Mouse (Mus musculus) midbrain, postnatal 0 days (tissue): ENCODE data around the gene Stat6. TPM values are rescaled to one million over a fixed set of nuclear protein-coding genes. Genes with fewer than 3 reads are reported as not detected.

Source experiments
- ATAC-seq: fragments of 200-750 bp; cut with Nextera tagmentation; 2 replicates; pipeline ENCODE4 v1.8.0; 2017; ENCODE audit warnings: moderate number of reproducible peaks, mild to moderate bottlenecking, moderate TSS enrichment, moderate library complexity; ENCODE audit not compliant: low FRiP score
- DNase-seq: peaks from one replicate; pipeline ENCODE4 v3.0.0-alpha.2; 2015; ENCODE audit warnings: low spot score
- H3K27ac ChIP-seq: fragments of 300-500 bp; sonication (generic); 2 replicates; pipeline ENCODE4 v1.5.1; 2014; ENCODE audit warnings: low read depth, mild to moderate bottlenecking, low read length, mixed read lengths
- H3K27me3 ChIP-seq: fragments of 300-500 bp; sonication (generic); 2 replicates; pipeline ENCODE4 v1.6.1; 2014; ENCODE audit warnings: low read length, control low read depth, mixed read lengths; ENCODE audit not compliant: insufficient read depth
- H3K36me3 ChIP-seq: fragments of 300-500 bp; sonication (generic); 2 replicates; pipeline ENCODE4 v1.6.1; 2014; ENCODE audit warnings: low read length, control low read depth, mixed read lengths; ENCODE audit not compliant: insufficient read depth
- H3K4me1 ChIP-seq: fragments of 300-500 bp; sonication (generic); 2 replicates; pipeline ENCODE4 v1.6.1; 2014; ENCODE audit warnings: mild to moderate bottlenecking, control low read depth, antibody characterized with exemption, low read length, mixed read lengths; ENCODE audit not compliant: insufficient read depth
- H3K4me2 ChIP-seq: fragments of 300-500 bp; sonication (generic); 2 replicates; pipeline ENCODE4 v1.6.1; 2014; ENCODE audit warnings: low read depth, mild to moderate bottlenecking, low read length, mixed read lengths; ENCODE audit not compliant: poor library complexity, severe bottlenecking
- H3K4me3 ChIP-seq: fragments of 300-500 bp; sonication (generic); 2 replicates; pipeline ENCODE4 v1.5.1; 2014; ENCODE audit warnings: low read depth, mild to moderate bottlenecking, low read length, moderate library complexity
- H3K9ac ChIP-seq: fragments of 300-500 bp; sonication (generic); replicated peaks from 2 replicates; pipeline ENCODE4 v1.6.1; 2014; ENCODE audit warnings: mild to moderate bottlenecking, low read length, moderate library complexity, mixed read lengths; ENCODE audit not compliant: poor library complexity, severe bottlenecking
- H3K9me3 ChIP-seq: fragments of 300-500 bp; sonication (generic); 2 replicates; pipeline ENCODE4 v1.6.1; 2016; ENCODE audit warnings: low read length, control low read depth
- CTCF ChIP-seq: IDR thresholded peaks from 2 replicates; pipeline ENCODE4 v1.5.1; 2016; ENCODE audit warnings: antibody characterized with exemption, mild to moderate bottlenecking
- whole genome bisulfite sequencing: fragments of 180-500 bp; shearing (Covaris S2); extraction: QIAGEN DNeasy Blood & Tissue Kit; methylation state at CpG from one replicate; pipeline ENCODE4 v1.1.7; 2014; 5-methylcytosine and 5-hydroxymethylcytosine counted together
- polyA plus RNA-seq: library from polyadenylated mRNA; unstranded; fragments of >200 nt; fragmentation: Nextera tagmentation; extraction: Ambion mirVana; gene quantifications from 2 replicates; pipeline ENCODE4 v1.2.1, GENCODE M21; 2015
- total RNA-seq: library from RNA; depleted of rRNA; stranded (reverse); fragments of >200 nt; gene quantifications from 2 replicates; pipeline ENCODE4 v1.2.3, GENCODE M21; 2014

Gene Stat6
- total and polyA plus RNA-seq, 2 experiments from 2014 or later: 3.9 to 10.2 TPM

DNA sequence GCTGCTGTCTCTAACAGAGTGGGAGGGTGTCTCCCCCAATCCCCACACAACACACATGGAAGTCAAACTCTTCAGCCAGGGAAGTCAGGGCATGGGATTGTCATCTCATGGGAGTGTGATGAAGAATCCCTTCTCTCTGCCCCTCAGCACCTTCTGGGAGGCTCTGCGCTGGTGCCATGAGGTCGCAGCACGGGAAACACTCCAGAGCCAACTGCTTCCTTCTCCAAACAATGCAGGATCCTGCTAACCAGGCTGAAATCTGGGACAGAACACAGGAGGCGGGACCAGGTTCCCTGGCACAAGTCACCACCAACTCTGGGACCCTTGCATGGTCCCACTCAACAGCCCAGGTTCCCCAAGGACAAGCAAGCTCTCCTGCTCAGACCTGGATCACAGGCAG lies 25.5 kb upstream of the Stat6 start:
- WGBS: 70% methylated on average over 4 of the region's 4 CpGs
- no peak for DNase-seq
- no peak for TF ChIP-seq CTCF
- H3K4me3 ChIP-seq: no peak overlapping the region
- H3K27ac ChIP-seq: no peak overlapping the region
- H3K4me1 ChIP-seq: peaks cover 21% of the 10 kb centered on the region
- H3K9me3 ChIP-seq: no peaks in the 10 kb centered on the region
- H3K36me3 ChIP-seq: peaks cover 12% of the 10 kb centered on the region
- no peaks in the 10 kb centered on the region for H3K27me3 ChIP-seq
- H3K4me2 ChIP-seq: peak overlapping the region; percentile 97; the same call in 1 of the 2 replicates
- ATAC-seq: no peak
- H3K9ac ChIP-seq: 0 out of 2 replicates have a peak overlapping the region, but pooled peaks have one; percentile 42

DNA sequence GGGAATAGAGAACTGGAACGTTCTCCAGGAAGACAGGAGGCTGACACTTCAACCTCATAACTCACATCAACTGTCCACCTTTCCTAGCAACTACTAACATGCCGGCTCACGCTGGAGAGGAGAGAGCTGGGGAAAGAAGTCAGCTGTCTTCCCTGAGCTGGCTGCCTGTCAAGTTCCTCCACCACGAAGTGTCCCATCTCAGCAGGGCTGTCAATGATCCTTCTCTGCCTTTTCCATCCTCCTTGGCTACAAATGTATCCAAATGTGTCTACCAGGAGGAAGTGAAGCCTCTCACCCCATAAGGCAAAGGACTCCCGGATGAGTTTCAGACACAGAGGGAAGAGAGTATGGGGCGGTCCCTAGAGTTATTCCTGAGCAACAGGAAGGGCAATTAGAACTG lies 24.6 kb upstream of the Stat6 start:
- Histone ChIP-seq H3K4me2 (peak overlapping the region; percentile 97), H3K36me3 (peaks cover 9% of the 10 kb centered on the region; the same call in 1 of the 2 replicates), H3K4me1 (peaks cover 21% of the 10 kb centered on the region), H3K27ac (no peak overlapping the region), H3K9me3 (no peaks in the 10 kb centered on the region), H3K9ac (no peak overlapping the region), H3K27me3 (no peaks in the 10 kb centered on the region), H3K4me3 (peak overlapping the region; percentile 18; the same call in 1 of the 2 replicates)
- ATAC-seq (no peak), DNase-seq (no peak)
- no peak for TF ChIP-seq CTCF
- 53% methylated on average over 6 of the region's 6 CpGs for WGBS

DNA sequence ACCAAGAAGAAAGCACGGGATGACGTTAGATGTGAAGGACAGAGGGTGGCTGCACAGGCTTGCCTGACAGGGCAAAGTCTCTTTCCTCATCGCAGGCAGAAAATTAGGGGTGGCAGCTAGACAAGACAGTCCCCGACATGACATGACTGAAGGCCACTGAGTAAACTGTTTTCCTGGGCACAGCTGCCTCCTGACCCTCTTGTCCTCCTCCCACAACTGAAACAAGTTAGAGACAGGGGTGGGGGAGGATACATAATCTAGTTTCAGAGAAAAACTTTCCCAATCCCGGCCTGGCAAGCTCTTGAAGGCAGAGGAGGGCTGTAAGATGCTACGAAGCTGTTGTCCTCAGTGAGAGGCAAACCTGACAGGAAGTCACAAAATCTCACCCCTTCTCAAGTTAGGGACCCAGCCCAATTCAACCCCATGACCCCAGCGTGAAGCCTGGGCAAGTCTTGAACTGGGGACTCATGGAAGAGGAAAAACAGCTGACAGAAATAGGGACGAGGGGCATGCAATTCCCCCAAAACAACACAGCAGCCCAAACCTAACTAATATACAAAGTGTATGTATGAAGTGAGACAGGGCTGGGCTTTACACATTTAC lies 23.6 kb upstream of the Stat6 start:
- peak overlapping the region; percentile 82; the same call in 1 of the 2 replicates for H3K27ac ChIP-seq
- H3K4me3 ChIP-seq: peak overlapping the region; percentile 88
- 8% methylated on average over 8 of the region's 8 CpGs for WGBS
- peaks cover 21% of the 10 kb centered on the region for H3K4me1 ChIP-seq
- peak overlapping the region; percentile 97 for H3K4me2 ChIP-seq
- DNase-seq (no peak), ATAC-seq (no peak)
- no peak for TF ChIP-seq CTCF
- peak overlapping the region; percentile 96 for H3K9ac ChIP-seq
- no peaks in the 10 kb centered on the region for H3K9me3 ChIP-seq
- H3K27me3 ChIP-seq: no peaks in the 10 kb centered on the region
- peaks cover 6% of the 10 kb centered on the region; the same call in 1 of the 2 replicates for H3K36me3 ChIP-seq

GRCm38 (mm10) chr10:127619941-127620405 lies 22.8 kb upstream of the Stat6 start:
- H3K9me3 ChIP-seq: no peaks in the 10 kb centered on the region
- TF ChIP-seq CTCF: peak; percentile 28
- peak overlapping the region; percentile 88 for H3K4me3 ChIP-seq
- peak overlapping the region; percentile 97 for H3K4me2 ChIP-seq
- H3K36me3 ChIP-seq: peaks cover 6% of the 10 kb centered on the region; the same call in 1 of the 2 replicates
- H3K27ac ChIP-seq: peak overlapping the region; percentile 82
- ATAC-seq (no peak; the same call in 1 of the 2 replicates), DNase-seq (peak; percentile 46)
- 0% methylated on average over 12 of the region's 12 CpGs for WGBS
- H3K9ac ChIP-seq: peak overlapping the region; percentile 96
- no peaks in the 10 kb centered on the region for H3K27me3 ChIP-seq
- peaks cover 21% of the 10 kb centered on the region for H3K4me1 ChIP-seq

DNA sequence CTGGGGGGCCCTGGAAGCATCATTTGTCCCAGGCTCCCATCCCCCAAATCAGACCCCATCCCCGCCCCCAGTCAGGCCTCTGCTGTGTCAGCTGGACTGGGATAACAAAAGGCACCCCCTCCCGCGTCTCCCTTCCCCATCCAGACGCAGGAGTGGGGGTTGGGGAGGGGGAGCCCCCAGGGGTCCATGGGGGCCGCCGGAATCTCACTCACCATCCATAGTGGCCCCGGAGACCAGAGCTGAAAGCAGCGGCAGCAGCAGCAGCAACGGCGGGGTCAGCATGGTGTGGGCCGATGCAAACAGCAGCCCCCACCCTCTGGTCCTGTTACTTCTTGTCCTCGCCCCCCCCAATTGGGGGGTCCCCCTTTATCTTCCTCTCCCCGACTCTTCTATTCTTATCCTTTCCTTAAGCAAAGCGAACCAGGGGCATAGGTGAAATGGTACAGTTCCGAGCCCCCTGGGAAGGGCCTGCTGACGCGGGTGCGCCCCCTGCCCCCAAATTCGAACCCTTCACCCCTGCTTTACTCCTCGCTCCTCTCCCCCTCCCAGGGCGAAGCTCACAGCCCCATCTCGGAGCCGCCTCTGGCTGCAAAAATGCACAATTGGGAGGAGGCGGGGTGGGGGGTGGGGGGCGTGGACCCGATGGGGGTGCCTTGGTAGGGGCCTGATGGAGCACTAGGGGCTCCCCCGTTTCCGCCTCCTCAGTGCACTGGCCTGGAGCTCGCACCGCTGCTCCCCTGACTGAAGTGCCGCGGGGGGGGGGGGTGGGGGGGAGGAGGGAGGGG lies 22.2 kb upstream of the Stat6 start, which contains the start of gene Lrp1:
Lrp1 (minus strand) TSS at position 743 of the 785 bp plus-strand sequence.
- 0% methylated on average over 21 of the region's 32 CpGs for WGBS
- TF ChIP-seq CTCF: peak; percentile 27; the same call in 1 of the 2 replicates
- ATAC-seq (peak; percentile 70), DNase-seq (peak; percentile 27)
- Histone ChIP-seq H3K4me3 (peak within 1 kb of the TSS; percentile 88), H3K4me2 (peak within 1 kb of the TSS; percentile 97), H3K36me3 (peaks cover 6% of the 10 kb centered on the region; the same call in 1 of the 2 replicates), H3K9ac (peak within 1 kb of the TSS; percentile 96), H3K27me3 (no peaks in the 10 kb centered on the region), H3K4me1 (peaks cover 18% of the 10 kb centered on the region), H3K27ac (peak within 1 kb of the TSS; percentile 82), H3K9me3 (no peaks in the 10 kb centered on the region)
